ENCODE assay signal across 25 mouse cellular contexts in the genomic region with DNA sequence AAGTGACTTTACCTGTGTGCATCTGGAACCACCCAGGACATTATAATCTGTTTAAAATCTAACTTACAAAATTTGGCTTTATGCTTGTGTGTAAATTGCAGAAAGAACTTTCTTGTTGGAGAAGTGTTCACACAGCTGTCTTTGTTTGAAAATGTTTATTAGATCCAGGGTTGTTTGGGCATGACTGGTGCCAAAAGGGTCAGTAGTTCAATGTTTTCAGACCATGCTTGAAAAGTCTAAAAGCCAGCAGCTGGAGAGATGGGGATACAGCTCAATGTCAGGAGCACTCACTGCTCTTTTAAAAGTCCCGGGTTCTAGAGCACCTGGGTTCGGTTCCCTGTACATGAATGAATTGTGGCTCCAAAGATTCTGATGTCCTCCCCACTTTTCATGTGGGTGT.
"Had no signal": no experiment of that assay in that cellular context is flagged by ENCODE, and none has a peak within 500 bp of the region (broad histone marks: within the 10 kb centered on the region; RNA-seq: fewer than 3 reads in every experiment).

No protein-coding gene starts in this region.

- H3K4me1 ChIP-seq: hindbrain, embryonic 10.5 days; hindbrain, embryonic 12.5 days; intestine, embryonic 15.5 days; kidney, embryonic 15.5 days; limb, embryonic 10.5 days; limb, embryonic 12.5 days had no signal

- DNase-seq: gastrocnemius, postnatal 25 days; heart, adult 18-20 months; heart, postnatal 10 days; heart, postnatal 4 days; kidney, adult 18-20 months; kidney, adult 9 months; kidney, postnatal 25 days; kidney, postnatal 4 days; liver; liver, embryonic 13.5 days had no signal

- H3K4me2 ChIP-seq: heart, embryonic 12.5 days; hindbrain, embryonic 12.5 days; hindbrain, embryonic 14.5 days; intestine, embryonic 15.5 days; kidney, embryonic 15.5 days; limb, embryonic 12.5 days; liver, embryonic 13.5 days had no signal

- H3K36me3 ChIP-seq: heart, embryonic 10.5 days; heart, embryonic 12.5 days; hindbrain, embryonic 12.5 days; intestine, embryonic 15.5 days; kidney, embryonic 15.5 days; limb, embryonic 10.5 days; limb, embryonic 12.5 days; liver, embryonic 13.5 days had no signal

- H3K27ac ChIP-seq: heart, embryonic 10.5 days; hindbrain, embryonic 10.5 days; hindbrain, embryonic 12.5 days; hindbrain, embryonic 14.5 days; intestine, embryonic 15.5 days; kidney, embryonic 15.5 days; kidney, postnatal 0 days; layer of hippocampus, adult 2 months; left cerebral cortex, adult 2 months; limb, embryonic 10.5 days; limb, embryonic 12.5 days; liver, embryonic 13.5 days had no signal

- H3K27me3 ChIP-seq: heart, embryonic 12.5 days; hindbrain, embryonic 12.5 days; intestine, embryonic 15.5 days; kidney, embryonic 15.5 days; limb, embryonic 12.5 days; liver, embryonic 13.5 days had no signal

- ATAC-seq: hindbrain, embryonic 16.5 days; inflammation-experienced regulatory T-cells, adult 6 months; intestine, embryonic 15.5 days; intestine, postnatal 0 days had no signal

- H3K9ac ChIP-seq: heart, embryonic 12.5 days; hindbrain, embryonic 12.5 days; hindbrain, embryonic 14.5 days; intestine, embryonic 15.5 days; kidney, embryonic 15.5 days; limb, embryonic 12.5 days; liver, embryonic 13.5 days had no signal

- H3K9me3 ChIP-seq: heart, embryonic 10.5 days; heart, embryonic 12.5 days; hindbrain, embryonic 10.5 days; hindbrain, embryonic 12.5 days; intestine, embryonic 15.5 days; kidney, embryonic 15.5 days; limb, embryonic 10.5 days; limb, embryonic 12.5 days; liver, embryonic 13.5 days had no signal

- H3K4me3 ChIP-seq: heart, embryonic 10.5 days; heart, embryonic 12.5 days; hindbrain, embryonic 10.5 days; hindbrain, embryonic 12.5 days; intestine, embryonic 15.5 days; kidney, embryonic 15.5 days; layer of hippocampus, adult 2 months; left cerebral cortex, adult 2 months; limb, embryonic 10.5 days; limb, embryonic 12.5 days; liver, embryonic 13.5 days had no signal
